Mouse (Mus musculus) cerebellum, postnatal 25 days (tissue): ENCODE measurements at regions not wholly inside any gene's neighbourhood (a gene's known extent, or its start where the extent isn't known, plus 50 kb on each side); places are given as distances from the start of the nearest gene placed in this dataset.
A peak's percentile ranks its signal among the peaks of the same experiment; 100 is the strongest.

Experiments
- DNase-seq, 2 experiments: peaks; one replicate each; pipeline ENCODE4 v3.0.0; 2021; ENCODE audit warnings: mixed read lengths in 2 of 2

- DNase-seq: no peak
Measured at GRCm38 (mm10) chr5:79679051-79679450, 1340.9 kb upstream of the Adgrl3 start.

GRCm38 (mm10) chr5:79680321-79680720, 1339.6 kb upstream of the Adgrl3 start:
- DNase-seq: no peak

DNA sequence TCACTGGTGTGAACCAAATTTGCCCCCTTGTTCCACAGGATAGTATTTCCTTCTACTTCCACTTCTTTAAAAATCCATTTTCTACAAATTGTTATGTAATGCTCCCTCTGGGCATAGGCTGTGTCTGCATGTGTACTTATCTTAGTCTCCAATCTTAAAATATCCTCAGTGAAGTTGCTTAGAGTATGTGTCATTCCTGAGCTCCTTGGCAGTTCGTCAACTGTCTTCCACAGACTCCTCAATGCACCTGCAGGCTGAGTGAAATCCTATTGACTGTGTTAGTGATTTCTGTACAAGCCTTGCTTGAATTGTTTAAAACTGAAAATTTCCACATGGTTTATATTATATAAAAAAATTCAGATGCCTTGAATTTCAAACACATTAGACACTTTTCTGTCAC, 1313.3 kb upstream of the Adgrl3 start:
- no peak for DNase-seq

GRCm38 (mm10) chr5:79734885-79735284, 1285.1 kb upstream of the Adgrl3 start:
- peak in 1 of 2 experiments; percentile 11 for DNase-seq

DNA sequence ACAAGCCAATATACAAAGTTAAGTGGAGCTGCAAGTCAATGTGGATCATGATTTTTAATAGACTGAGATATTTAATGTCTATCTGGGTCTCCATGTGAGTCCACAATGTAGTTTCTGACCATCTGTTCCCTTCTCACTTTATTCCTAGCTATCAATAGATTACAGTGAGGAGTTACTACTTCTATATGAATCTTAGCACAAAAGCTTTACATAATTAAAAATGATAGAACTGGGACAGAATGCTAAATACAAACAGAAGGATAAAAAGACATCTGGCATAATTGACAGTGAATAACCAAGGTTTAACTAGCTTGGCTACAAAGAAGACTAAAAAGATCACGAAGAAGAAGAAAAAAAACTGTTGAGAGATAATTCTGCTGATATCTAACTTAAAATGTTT, 1235.5 kb upstream of the Adgrl3 start:
- DNase-seq: no peak

GRCm38 (mm10) chr5:79826531-79826930, 1193.4 kb upstream of the Adgrl3 start:
- no peak for DNase-seq

DNA sequence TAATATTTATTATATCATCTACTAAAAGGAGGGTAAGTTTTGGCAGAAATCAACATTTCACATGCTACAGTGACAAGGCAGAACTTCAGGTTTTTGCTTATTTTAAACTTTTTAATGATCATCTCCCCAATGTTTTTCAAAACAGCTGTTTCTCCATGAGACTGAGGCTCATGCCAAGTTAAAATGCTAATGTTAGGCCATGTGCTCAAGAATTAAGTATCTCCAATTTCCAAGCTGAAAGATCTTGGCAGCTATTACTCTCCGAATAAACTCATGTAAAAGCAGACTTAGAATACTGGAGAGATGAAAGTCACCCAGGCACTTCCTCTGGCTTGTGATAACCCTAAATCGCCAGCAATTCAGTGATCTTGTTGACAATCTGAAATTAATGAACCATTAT, 1173.5 kb upstream of the Adgrl3 start:
- DNase-seq: no peak

DNA sequence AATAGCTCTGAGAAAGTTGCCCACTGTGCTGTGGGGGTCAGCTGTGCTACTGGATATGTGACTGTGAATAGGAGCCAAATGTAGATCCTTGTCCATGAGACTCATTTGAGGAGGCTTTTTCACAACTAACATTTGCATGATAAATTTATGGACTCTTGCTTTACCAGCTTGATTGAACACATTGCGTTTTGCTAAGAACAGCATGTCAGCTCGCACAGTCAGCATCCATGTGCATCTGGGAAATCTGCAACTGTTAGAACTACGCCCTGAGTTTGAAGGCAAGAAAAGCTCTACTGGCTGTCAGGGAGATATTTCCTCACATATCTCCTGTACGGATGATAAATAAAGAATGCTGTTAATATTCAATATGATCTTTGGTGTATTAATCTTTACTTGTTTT, 1164.1 kb upstream of the Adgrl3 start:
- no peak for DNase-seq

DNA sequence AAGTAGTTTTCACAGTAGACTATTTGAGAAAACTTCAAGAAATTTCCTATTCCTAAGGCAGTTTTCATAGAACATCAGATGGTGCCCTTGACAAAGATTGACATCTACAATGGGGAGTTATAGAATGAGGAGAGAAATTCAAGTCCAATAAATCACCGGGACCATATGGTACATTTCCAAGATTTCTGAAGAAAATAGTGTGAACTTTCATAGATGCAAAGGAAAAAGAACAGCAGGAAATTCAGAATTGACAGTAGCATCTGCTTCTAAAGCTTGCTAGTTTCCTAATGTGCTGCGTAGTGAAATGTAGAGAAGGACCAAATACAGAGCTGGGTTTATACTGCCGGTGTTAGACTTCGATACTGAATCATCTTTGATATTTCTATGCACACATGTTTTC, 1119.2 kb upstream of the Adgrl3 start:
- no peak for DNase-seq

DNA sequence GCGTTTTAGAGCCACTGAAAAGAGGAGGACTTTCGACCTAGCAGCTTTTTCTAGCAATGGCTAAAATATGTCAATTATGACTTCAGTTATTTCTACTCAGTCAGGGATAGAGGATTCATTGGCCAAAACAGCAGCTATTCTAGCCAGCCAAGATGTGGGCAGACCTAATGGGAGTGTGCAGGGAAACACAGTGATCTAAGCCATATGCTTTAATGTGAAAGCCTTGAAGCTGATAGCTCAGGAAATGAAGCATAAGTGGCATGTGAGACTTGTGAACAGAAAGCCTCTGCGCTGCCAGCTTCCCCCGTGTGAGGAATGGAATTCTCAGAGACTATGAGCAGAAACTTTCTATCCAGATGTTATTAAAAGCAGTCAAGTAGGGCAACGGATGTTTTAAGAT, 1114.6 kb upstream of the Adgrl3 start:
- no peak for DNase-seq
